Mouse (Mus musculus): ENCODE data around the gene Tldc2. TPM values are rescaled to one million over a fixed set of nuclear protein-coding genes. Genes with fewer than 3 reads are reported as not detected.

Gene Tldc2
- total RNA-seq, 4 experiments from 2014 or later, result not detected

GRCm38 (mm10) chr2:157127370-157127769 lies 40.5 kb downstream of the Tldc2 start:
- DNase-seq (ENCODE audit: low spot score), result no peak

- DNase-seq (ENCODE audit: low spot score), result no peak
Observed at GRCm38 (mm10) chr2:157128072-157128471, 41.2 kb downstream of the Tldc2 start.

GRCm38 (mm10) chr2:157129096-157129495 lies 42.2 kb downstream of the Tldc2 start:
- DNase-seq (ENCODE audit: low spot score), result no peak

GRCm38 (mm10) chr2:157129601-157130164 lies 42.8 kb downstream of the Tldc2 start:
- DNase-seq (ENCODE audit: low spot score), result no peak

GRCm38 (mm10) chr2:157130813-157131514 lies 44.1 kb downstream of the Tldc2 start:
- DNase-seq (ENCODE audit: low spot score), result peak; percentile 75

- no peak for DNase-seq (ENCODE audit: low spot score)
Observed at GRCm38 (mm10) chr2:157132086-157132485, 45.2 kb downstream of the Tldc2 start.

GRCm38 (mm10) chr2:157132686-157133540 lies 46.1 kb downstream of the Tldc2 start:
- DNase-seq (ENCODE audit: low spot score), result no peak

- no peak for DNase-seq (ENCODE audit: low spot score)
Observed at GRCm38 (mm10) chr2:157133769-157134478, 47.1 kb downstream of the Tldc2 start.

- peak; percentile 32 for DNase-seq (ENCODE audit: low spot score)
Observed at GRCm38 (mm10) chr2:157134479-157134931, 47.6 kb downstream of the Tldc2 start.

- peak; percentile 96 for DNase-seq (ENCODE audit: low spot score)
Observed at GRCm38 (mm10) chr2:157135014-157135413, 48.2 kb downstream of the Tldc2 start, which contains the start of gene Samhd1. Samhd1 (minus strand) TSS chr2:157135265.

- no peak for DNase-seq (ENCODE audit: low spot score)
Observed at GRCm38 (mm10) chr2:157135529-157136120, 48.8 kb downstream of the Tldc2 start.

GRCm38 (mm10) chr2:157136176-157136575 lies 49.3 kb downstream of the Tldc2 start:
- no peak for DNase-seq (ENCODE audit: low spot score)

- DNase-seq (ENCODE audit: low spot score), result no peak
Observed at GRCm38 (mm10) chr2:157136646-157137045, 49.8 kb downstream of the Tldc2 start.

GRCm38 (mm10) chr2:157137959-157138731 lies 51.3 kb downstream of the Tldc2 start:
- DNase-seq (ENCODE audit: low spot score), result no peak

- no peak for DNase-seq (ENCODE audit: low spot score)
Observed at GRCm38 (mm10) chr2:157138808-157139207, 52.0 kb downstream of the Tldc2 start.

- DNase-seq (ENCODE audit: low spot score), result no peak
Observed at GRCm38 (mm10) chr2:157139251-157139802, 52.5 kb downstream of the Tldc2 start.

- DNase-seq (ENCODE audit: low spot score), result no peak
Observed at GRCm38 (mm10) chr2:157141962-157142361, 55.1 kb downstream of the Tldc2 start.

GRCm38 (mm10) chr2:157144132-157144531 lies 57.3 kb downstream of the Tldc2 start:
- DNase-seq (ENCODE audit: low spot score), result no peak

- DNase-seq (ENCODE audit: low spot score), result no peak
Observed at GRCm38 (mm10) chr2:157145173-157145572, 58.3 kb downstream of the Tldc2 start.
